Mouse (Mus musculus) MEL (cell line): ENCODE measurements at regions not wholly inside any gene's neighbourhood (a gene's known extent, or its start where the extent isn't known, plus 50 kb on each side); places are given as distances from the start of the nearest gene placed in this dataset.

ENCODE experiments used
- BHLHE40 ChIP-seq: IDR thresholded peaks from 2 replicates; pipeline ENCODE4 v1.6.1; 2012; ENCODE audit warnings: low read depth, mild to moderate bottlenecking, inconsistent platforms, low read length, improper control_type of control experiment, borderline replicate concordance
- CTCF ChIP-seq, 3 experiments: IDR thresholded peaks in 2 of 3; conservative IDR thresholded peaks in 1 of 3; 2 replicates each; pipeline ENCODE4 v1.5.1; 2011 to 2012; ENCODE audit warnings: low read length in 3 of 3, low read depth in 2 of 3, mild to moderate bottlenecking in 2 of 3, improper control_type of control experiment in 1 of 3, inconsistent platforms in 1 of 3, mixed read lengths in 1 of 3, moderate library complexity in 1 of 3; ENCODE audit not compliant: control insufficient read depth in 1 of 3, insufficient read depth in 1 of 3, poor library complexity in 1 of 3, severe bottlenecking in 1 of 3
- POLR2AphosphoS2 ChIP-seq: IDR thresholded peaks from 2 replicates; pipeline ENCODE4 v1.6.1; 2011; ENCODE audit warnings: low read length, improper control_type of control experiment

- no peak for TF ChIP-seq CTCF (IDR thresholded peaks at IDR 0.05 in 2 of 3, conservative IDR thresholded peaks at IDR 0.05 in 1 of 3; ENCODE audit: control insufficient read depth in 1 of 3, insufficient read depth in 1 of 3, low read depth in 2 of 3, low read length in 3 of 3, poor library complexity in 1 of 3, severe bottlenecking in 1 of 3)
- TF ChIP-seq BHLHE40 = no peak
- TF ChIP-seq POLR2AphosphoS2 = no peak
Measured at GRCm38 (mm10) chr6:66197990-66198389, 245.6 kb downstream of the 4930544G11Rik start.
